Mouse (Mus musculus) lung, postnatal 10 days (tissue): ENCODE measurements around the gene Rtl5.

Experiments
- DNase-seq: peaks from one replicate; pipeline ENCODE4 v3.0.0; 2021

Rtl5 gene

DNA sequence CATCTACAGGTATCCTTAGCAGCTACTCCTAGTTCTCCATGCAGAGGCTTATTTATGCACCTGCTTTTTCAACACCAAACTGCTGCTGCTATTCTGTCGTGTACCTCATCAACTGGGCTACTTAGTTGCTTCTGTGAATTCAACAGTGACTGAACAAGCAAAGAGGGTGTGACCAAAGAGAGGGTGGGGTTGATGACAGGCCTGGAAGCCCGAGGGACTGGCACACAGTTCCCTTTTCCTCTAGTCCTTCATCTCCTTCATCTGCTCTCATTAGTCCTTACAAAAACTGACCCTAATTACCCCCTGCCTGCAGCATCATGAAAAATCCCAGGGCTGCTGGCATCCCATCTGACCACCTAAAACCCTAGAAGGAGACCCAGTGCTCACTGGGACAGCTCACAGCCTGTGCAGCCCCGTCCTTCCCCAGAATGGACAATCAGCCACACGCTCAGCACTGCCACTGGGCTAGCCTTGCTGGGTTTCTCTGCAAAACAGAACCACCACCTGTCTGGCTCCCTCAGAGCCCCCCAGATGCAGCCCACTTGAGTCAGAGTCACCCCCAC, 5.8 kb downstream of the Rtl5 start:
- no peak for DNase-seq

- no peak for DNase-seq
These were observed 7.0 kb downstream of the Rtl5 start for GRCm38 (mm10) chrX:102064062-102064461.

- peak; percentile 84 for DNase-seq
These were observed 10.2 kb downstream of the Rtl5 start for GRCm38 (mm10) chrX:102060891-102061290.

DNA sequence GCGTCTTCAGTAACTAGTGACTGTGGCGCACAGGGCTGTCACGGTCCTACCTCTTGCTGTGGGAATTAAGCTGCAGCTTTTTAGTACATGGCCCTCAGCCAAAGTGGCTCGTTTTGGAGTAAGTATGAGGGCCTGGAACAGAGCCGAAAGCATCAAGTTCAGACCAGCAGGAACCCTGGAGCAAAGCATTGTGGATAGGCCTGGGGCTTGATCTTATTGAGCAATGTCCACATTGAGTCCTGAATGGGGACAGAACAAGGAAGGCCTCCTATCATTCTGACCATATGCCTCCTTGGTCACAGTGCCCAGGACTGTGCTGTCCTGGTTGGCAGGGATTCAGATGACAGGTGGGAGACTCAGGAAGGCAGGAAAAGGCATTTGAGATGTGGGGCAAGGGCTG, 10.9 kb downstream of the Rtl5 start:
- peak; percentile 40 for DNase-seq

DNA sequence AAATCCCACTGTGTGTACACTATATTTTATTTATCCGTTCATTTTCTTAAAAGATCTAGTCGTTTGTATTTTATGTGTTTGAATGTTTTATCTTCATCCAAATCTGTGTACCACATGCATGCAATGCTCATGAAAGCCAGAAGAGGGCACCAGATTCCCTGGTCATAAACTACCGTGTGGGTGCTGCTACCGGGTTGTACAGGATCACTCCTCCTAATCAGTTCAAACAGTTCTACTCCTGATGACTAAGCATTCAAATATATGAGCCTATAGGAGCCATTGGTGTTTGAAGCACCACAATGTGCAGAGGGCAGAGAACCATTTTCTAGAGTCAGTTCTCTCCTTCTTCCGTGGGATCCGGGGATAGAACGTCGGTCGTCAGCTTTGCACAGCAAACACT, 11.7 kb downstream of the Rtl5 start:
- DNase-seq, result peak; percentile 29

DNA sequence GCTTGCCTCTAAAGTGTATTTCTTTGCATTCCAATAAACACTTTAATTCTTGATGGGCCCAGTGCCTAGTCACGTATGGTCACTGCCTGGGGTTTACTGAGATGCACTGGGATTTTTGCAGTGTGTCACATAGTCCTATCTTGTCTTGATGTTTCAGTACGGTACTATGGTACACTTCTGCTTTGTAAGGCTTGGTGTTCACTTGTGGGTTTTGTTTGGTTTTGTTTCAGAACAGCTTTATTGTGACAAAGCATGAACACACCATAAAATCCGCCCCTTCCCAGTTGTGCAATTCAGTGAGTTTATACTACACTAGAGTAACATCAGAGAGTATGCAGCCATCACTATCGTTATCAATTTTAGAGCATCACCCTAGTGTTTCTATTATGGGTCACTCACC, 17.1 kb downstream of the Rtl5 start:
- no peak for DNase-seq

DNA sequence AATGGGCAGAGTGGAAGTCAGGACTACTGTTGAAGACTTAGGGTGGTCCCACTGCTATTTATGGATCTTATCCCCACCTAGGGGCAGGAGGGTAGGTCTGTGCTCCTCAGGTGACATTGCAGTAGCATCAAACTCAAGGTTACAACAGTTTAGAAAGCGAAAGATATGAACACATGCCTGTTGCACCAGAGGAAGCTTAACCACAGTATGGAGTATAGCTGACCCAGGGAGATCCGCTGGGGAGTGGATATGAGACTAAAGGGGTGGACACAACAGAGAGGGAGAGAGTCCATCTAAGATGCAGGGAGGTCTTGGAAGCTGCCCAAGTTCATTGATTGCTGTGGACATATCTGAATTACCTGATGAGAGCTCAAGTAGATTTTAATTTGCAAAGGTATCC, 17.7 kb downstream of the Rtl5 start:
- no peak for DNase-seq

DNA sequence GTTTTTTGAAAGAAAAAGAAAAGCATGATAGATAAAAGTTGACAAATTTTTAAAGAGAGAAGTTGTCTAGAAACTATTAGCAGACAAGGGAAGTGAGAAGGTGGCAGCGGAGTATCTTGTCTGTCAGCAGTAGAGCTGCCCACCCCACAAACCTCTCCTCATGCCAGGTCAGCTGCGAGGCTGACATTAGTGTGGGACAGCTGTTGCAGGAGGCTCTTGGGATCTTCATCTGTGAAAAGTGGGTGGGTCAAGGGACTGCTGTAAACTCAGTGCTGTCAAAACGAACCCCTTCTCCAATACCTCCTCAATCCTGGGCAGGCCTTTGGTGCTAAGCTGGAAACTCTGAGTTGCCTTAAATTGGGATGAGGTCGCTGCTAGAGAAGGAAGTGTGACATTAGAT, 19.9 kb downstream of the Rtl5 start:
- DNase-seq, result no peak

DNA sequence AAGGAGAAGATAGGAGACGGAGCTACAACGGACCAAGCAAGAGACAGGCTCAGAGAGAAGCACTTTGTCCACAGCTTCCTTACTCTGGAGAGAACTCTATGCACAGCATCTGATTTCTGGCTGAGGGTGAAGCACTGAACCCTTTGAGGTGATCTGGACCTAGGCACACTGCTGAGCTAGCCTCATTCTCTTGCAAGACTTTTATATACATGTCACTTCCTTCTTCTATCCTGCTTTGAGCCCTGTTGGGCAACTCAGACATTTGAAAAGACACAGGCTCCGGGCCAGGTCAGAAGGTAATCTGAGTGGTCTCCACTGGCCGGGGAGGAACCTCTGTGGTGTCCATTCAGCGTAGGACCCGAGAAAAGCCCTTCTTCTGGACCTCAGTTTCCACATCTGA, 20.6 kb downstream of the Rtl5 start:
- DNase-seq, result no peak

DNA sequence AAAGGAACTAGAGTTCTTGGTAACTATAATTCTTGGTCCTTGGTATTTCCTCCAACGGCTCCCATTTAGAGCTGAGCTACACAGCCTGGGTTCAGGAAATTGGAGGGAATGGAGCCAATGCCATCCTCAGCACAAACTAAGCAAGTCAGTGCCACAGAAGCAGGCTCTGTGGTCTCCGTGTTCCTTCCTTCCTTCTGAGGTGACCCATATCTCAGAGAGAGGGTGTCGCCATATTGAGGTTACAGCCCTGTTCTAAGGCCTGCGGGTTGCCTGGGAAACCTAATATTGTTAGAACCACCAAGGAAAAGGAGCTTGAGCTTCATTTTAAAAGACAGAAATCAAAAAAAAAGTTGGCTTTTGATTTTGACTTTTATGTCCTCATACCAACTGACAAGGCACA, 28.7 kb downstream of the Rtl5 start:
- no peak for DNase-seq

GRCm38 (mm10) chrX:102041562-102041961, 29.5 kb downstream of the Rtl5 start:
- DNase-seq, result no peak

DNA sequence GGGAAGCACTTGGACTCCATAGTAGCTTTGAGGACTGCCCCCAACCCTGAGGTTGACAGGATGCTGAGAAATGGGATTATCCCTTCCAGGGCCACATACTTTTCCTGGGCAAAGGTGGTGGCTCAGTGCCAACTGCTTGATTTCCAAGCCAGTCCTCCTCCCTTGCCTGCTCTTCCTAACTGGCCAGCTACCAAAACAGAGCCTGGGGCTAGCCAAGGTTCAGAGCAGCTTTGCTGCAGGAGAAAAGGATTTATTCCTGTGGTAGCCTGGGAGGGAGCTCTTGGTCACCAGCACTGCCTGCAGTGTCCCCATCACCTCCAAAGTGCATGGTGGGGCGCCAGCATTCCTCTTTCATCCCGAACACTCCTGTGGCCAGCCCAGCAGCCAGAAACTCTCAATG, 33.6 kb downstream of the Rtl5 start:
- DNase-seq, result peak; percentile 35

- DNase-seq, result no peak
These were observed 34.2 kb downstream of the Rtl5 start for GRCm38 (mm10) chrX:102036866-102037361.

DNA sequence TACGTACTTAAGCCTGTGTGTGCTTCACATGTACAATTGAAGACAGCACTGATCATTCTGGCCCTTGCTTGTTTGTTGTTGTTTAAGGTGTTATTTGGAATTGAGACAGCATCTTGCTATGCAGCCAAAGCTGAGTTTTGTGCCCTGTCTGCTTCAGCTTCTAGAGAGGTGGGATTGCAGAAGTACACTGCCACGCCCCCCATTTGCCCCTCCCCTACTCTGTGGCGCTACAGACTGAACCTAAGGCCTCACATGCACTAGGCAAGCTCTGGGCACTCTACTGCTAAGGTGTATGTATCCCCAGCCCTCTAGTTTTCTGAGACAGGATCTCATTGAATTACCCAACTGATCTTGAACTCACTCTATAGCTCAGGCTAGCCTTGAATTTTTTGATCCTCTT, 35.4 kb downstream of the Rtl5 start:
- DNase-seq, result no peak

GRCm38 (mm10) chrX:102033566-102033965, 37.5 kb downstream of the Rtl5 start:
- no peak for DNase-seq

DNA sequence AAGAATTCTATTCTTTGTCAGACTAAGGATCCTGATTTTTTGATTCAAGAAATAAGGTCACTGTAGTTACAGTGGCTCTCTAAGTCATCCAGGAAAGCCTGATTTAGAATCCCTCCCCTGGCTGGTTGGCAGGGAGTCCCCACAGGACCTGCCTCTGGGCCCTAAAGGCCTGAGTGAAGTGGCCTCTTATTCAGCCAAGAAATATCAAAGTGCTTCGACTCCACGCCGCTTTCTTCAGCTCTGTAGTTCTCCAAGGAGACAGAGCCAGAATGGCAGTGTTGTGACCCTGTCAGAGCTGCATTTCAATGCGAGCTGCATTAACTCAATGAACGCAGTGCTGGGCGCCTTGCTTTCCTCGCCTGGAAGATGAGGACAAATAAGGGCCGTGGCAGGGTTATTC, 38.7 kb downstream of the Rtl5 start:
- no peak for DNase-seq

GRCm38 (mm10) chrX:102031851-102032250, 39.3 kb downstream of the Rtl5 start:
- DNase-seq, result peak; percentile 77

DNA sequence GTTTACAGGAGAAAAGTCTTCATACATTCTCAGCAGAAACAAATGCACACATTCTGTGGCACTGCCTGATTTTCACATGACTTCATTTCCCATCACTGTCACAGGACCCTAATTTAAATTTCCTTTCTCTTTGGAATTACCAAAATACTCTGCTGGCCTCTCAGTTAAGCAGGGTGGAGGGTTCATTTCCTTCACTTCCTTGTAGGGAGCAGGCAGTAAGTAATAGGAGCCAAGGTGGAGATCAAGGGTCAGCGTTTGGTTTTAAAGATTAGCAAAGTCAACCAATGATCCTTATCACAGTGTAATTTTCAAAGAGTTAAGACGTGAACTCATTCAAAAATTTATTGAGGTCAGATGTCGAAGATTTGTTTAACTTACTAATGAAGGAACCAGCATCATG, 46.1 kb downstream of the Rtl5 start:
- no peak for DNase-seq

GRCm38 (mm10) chrX:102019471-102020240, 51.4 kb downstream of the Rtl5 start:
- DNase-seq, result no peak

GRCm38 (mm10) chrX:102018890-102019289, 52.2 kb downstream of the Rtl5 start:
- no peak for DNase-seq

- DNase-seq, result no peak
These were observed 53.7 kb downstream of the Rtl5 start for GRCm38 (mm10) chrX:102017213-102017923.
